Comparison of ENCODE assay signal across 12 mouse cellular contexts in genomic region chr2:136911958-136912411, GRCm38 (mm10). TPM values are rescaled to one million over a fixed set of nuclear protein-coding genes. Genes with fewer than 3 reads are reported as not detected.
A peak's percentile ranks its signal among the peaks of the same experiment; 100 is the strongest.
DNase-seq lines count a peak whose midpoint lies in the region; ATAC-seq and TF ChIP-seq lines count a peak whose summit lies in the region.
"Had no signal": no experiment of that assay in that cellular context is flagged by ENCODE, and none has a peak within 500 bp of the region (broad histone marks: within the 10 kb centered on the region; RNA-seq: fewer than 3 reads in every experiment).

No protein-coding gene starts in this region.

- H3K9ac ChIP-seq in forebrain, embryonic 15.5 days (replicated peaks): no peak overlapping the region
- H3K9ac ChIP-seq: embryonic facial prominence, embryonic 12.5 days; liver, embryonic 13.5 days had no signal

- 40% methylated on average over 4 of the region's 4 CpGs for WGBS in kidney, adult 2 months
- WGBS in forebrain, embryonic 15.5 days: 5% methylated on average over 4 of the region's 4 CpGs

- no peak overlapping the region for H3K27ac ChIP-seq in kidney, adult 2 months (ENCODE audit: insufficient read depth, low read depth, low read length)
- H3K27ac ChIP-seq in forebrain, embryonic 15.5 days (replicated peaks): no peak overlapping the region
- H3K27ac ChIP-seq: embryonic facial prominence, embryonic 12.5 days; liver, embryonic 13.5 days had no signal

- peak; percentile 51 for ATAC-seq in forebrain, embryonic 15.5 days (replicated peaks)

- TF ChIP-seq CTCF in kidney, adult 2 months (conservative IDR thresholded peaks at IDR 0.05; ENCODE audit: insufficient read depth, insufficient read length, low read depth, low read length): no peak
- no peak for TF ChIP-seq CTCF in brain, embryonic 14.5 days (IDR thresholded peaks at IDR 0.05; ENCODE audit: borderline replicate concordance, extremely low read depth, insufficient read depth, insufficient read length)

- H3K36me3 ChIP-seq in kidney, adult 2 months (ENCODE audit: control insufficient read depth, insufficient read depth, low read length): no peaks in the 10 kb centered on the region
- H3K36me3 ChIP-seq in forebrain, embryonic 15.5 days: no peaks in the 10 kb centered on the region
- H3K36me3 ChIP-seq: embryonic facial prominence, embryonic 12.5 days; liver, embryonic 13.5 days had no signal

- peak; percentile 25 for DNase-seq in kidney, adult 2 months
- DNase-seq in kidney, adult 11 months: no peak
- peak; percentile 84 for DNase-seq in brain, embryonic 14.5 days (ENCODE audit: low read depth)
- DNase-seq in kidney, postnatal 14 days: peak; percentile 40
- no peak for DNase-seq in cerebellum, postnatal 4 days (ENCODE audit: low spot score in 2 of 2)
- no peak for DNase-seq in spleen, postnatal 14 days (ENCODE audit: low spot score in 2 of 2)
- DNase-seq in left cerebral cortex, adult 11 months (ENCODE audit: low spot score): no peak
- DNase-seq: adrenal gland, adult 8-10 months; liver, embryonic 13.5 days had no signal

- no peaks in the 10 kb centered on the region for H3K9me3 ChIP-seq in forebrain, embryonic 15.5 days
- H3K9me3 ChIP-seq: embryonic facial prominence, embryonic 12.5 days; liver, embryonic 13.5 days had no signal

- H3K4me3 ChIP-seq in kidney, adult 2 months (ENCODE audit: insufficient read depth, low read depth, low read length): no peak overlapping the region
- no peak overlapping the region for H3K4me3 ChIP-seq in forebrain, embryonic 15.5 days
- H3K4me3 ChIP-seq: embryonic facial prominence, embryonic 12.5 days; liver, embryonic 13.5 days had no signal

- H3K4me1 ChIP-seq in kidney, adult 2 months (ENCODE audit: control insufficient read depth, insufficient read depth, low read length): no peaks in the 10 kb centered on the region
- H3K4me1 ChIP-seq in forebrain, embryonic 15.5 days: peaks cover 20% of the 10 kb centered on the region

- TF ChIP-seq POLR2A in kidney, adult 2 months (IDR thresholded peaks at IDR 0.05; ENCODE audit: low read depth, low read length): no peak
- TF ChIP-seq POLR2A in brain, embryonic 14.5 days (IDR thresholded peaks at IDR 0.05; ENCODE audit: borderline replicate concordance, extremely low read depth, insufficient read depth, insufficient read length, poor library complexity, severe bottlenecking): no peak

- H3K27me3 ChIP-seq in kidney, adult 2 months (replicated peaks; ENCODE audit: control insufficient read depth, insufficient read depth, low read length): no peaks in the 10 kb centered on the region
- H3K27me3 ChIP-seq in forebrain, embryonic 15.5 days: no peaks in the 10 kb centered on the region
- H3K27me3 ChIP-seq: embryonic facial prominence, embryonic 12.5 days; liver, embryonic 13.5 days had no signal

- no peak overlapping the region for H3K4me2 ChIP-seq in forebrain, embryonic 15.5 days (replicated peaks)
- H3K4me2 ChIP-seq: embryonic facial prominence, embryonic 12.5 days; liver, embryonic 13.5 days had no signal

RNA-seq across cellular contexts. Expression of gene AL731706.1, which starts 20.8 kb away (rescaled TPM):
- polyA plus RNA-seq in kidney, adult 2 months (2012; rRNA removed): 5.2 and 15.3 TPM in 2 replicates
- 10.0 and 12.5 TPM in 2 replicates for polyA plus RNA-seq in brain, embryonic 14.5 days (2012; rRNA removed)
- 23.8 and 25.2 TPM in 2 replicates for polyA plus RNA-seq in forebrain, embryonic 15.5 days (2015; fragmentation: Nextera tagmentation; extraction: Ambion mirVana)

RNA-seq across cellular contexts. Expression of gene Mkks, which starts 20.8 kb away (rescaled TPM):
- 10.2 and 10.9 TPM in 2 replicates for polyA plus RNA-seq in kidney, adult 2 months (2012; rRNA removed)
- 9.9 and 10.6 TPM in 2 replicates for polyA plus RNA-seq in brain, embryonic 14.5 days (2012; rRNA removed)
- polyA plus RNA-seq in forebrain, embryonic 15.5 days (2015; fragmentation: Nextera tagmentation; extraction: Ambion mirVana): 11.4 and 13.3 TPM in 2 replicates

RNA-seq across cellular contexts. Expression of gene Slx4ip, which starts 21.0 kb away (rescaled TPM):
- 0.46 and 0.58 TPM in 2 replicates for polyA plus RNA-seq in kidney, adult 2 months (2012; rRNA removed)
- polyA plus RNA-seq in brain, embryonic 14.5 days (2012; rRNA removed): 5.0 and 8.3 TPM in 2 replicates
- 12.9 and 13.6 TPM in 2 replicates for polyA plus RNA-seq in forebrain, embryonic 15.5 days (2015; fragmentation: Nextera tagmentation; extraction: Ambion mirVana)

RNA-seq across cellular contexts. Expression of gene AL731706.2, which starts 26.5 kb away (rescaled TPM):
- not detected in 2 replicates for polyA plus RNA-seq in kidney, adult 2 months (2012; rRNA removed)
- polyA plus RNA-seq in brain, embryonic 14.5 days (2012; rRNA removed): 50.7 TPM in 1 of 2 replicates, not detected in the other
- polyA plus RNA-seq in forebrain, embryonic 15.5 days (2015; fragmentation: Nextera tagmentation; extraction: Ambion mirVana): 18.7 and 24.9 TPM in 2 replicates
- polyA plus RNA-seq: urinary bladder, adult 2 months had no signal

Comparison
In these comparisons a context has a peak if more than half of its experiments do, and no peak if none do; other contexts are left out.
1. DNase-seq: peak in kidney, adult 2 months (single experiment), brain, embryonic 14.5 days (single experiment) and kidney, postnatal 14 days (single experiment); none in kidney, adult 11 months (single experiment), cerebellum, postnatal 4 days (0 of 2), spleen, postnatal 14 days (0 of 2) and left cerebral cortex, adult 11 months (single experiment).